Mouse (Mus musculus): ENCODE results near the gene Mettl14.

Mettl14 gene

DNA sequence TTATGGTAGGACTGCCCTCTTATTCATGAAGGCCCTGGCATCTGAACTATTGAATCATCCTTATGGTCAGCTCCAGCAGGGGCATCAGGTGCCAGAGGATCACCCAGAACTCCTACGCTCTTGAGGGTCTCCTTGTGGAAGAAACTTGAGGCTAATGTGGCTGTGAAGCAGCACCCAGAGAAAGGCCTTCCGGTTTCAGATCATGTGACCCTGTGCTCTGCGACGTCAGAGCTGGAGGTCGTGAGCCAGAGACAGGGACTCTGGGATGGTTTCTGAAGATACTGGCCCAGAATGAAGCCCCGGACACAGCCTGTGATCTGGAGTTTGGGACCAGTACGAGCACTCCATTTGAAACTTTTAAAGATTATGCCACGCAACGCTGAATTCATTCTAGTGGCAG is 65.6 kb downstream of the Mettl14 start:
- DNase-seq (ENCODE audit: low spot score in 2 of 2), result no peak
